Mouse (Mus musculus) intestine, embryonic 15.5 days (tissue): ENCODE results near the gene Krt27. TPM values are rescaled to one million over a fixed set of nuclear protein-coding genes. Genes with fewer than 3 reads are reported as not detected.

ENCODE experiments used
- ATAC-seq: fragments of 200-750 bp; cut with Nextera tagmentation; 2 replicates; pipeline ENCODE4 v1.8.0; 2017; ENCODE audit warnings: moderate TSS enrichment, moderate library complexity
- H3K27ac ChIP-seq: fragments of 300-500 bp; sonication (generic); 2 replicates; pipeline ENCODE4 v1.5.1; 2015; ENCODE audit warnings: mild to moderate bottlenecking, inconsistent platforms
- H3K27me3 ChIP-seq: fragments of 300-500 bp; sonication (generic); replicated peaks from 2 replicates; pipeline ENCODE4 v1.6.1; 2015; ENCODE audit warnings: inconsistent platforms
- H3K36me3 ChIP-seq: fragments of 300-500 bp; sonication (generic); 2 replicates; pipeline ENCODE4 v1.6.1; 2015; ENCODE audit warnings: inconsistent platforms
- H3K4me1 ChIP-seq: fragments of 300-500 bp; sonication (generic); replicated peaks from 2 replicates; pipeline ENCODE4 v1.6.1; 2015; ENCODE audit warnings: inconsistent platforms
- H3K4me2 ChIP-seq: fragments of 300-500 bp; sonication (generic); replicated peaks from 2 replicates; pipeline ENCODE4 v1.6.1; 2015; ENCODE audit warnings: mild to moderate bottlenecking, inconsistent platforms
- H3K4me3 ChIP-seq: fragments of 300-500 bp; sonication (generic); replicated peaks from 2 replicates; pipeline ENCODE4 v1.5.1; 2015; ENCODE audit warnings: inconsistent platforms
- H3K9ac ChIP-seq: fragments of 300-500 bp; sonication (generic); 2 replicates; pipeline ENCODE4 v1.6.1; 2015; ENCODE audit warnings: inconsistent platforms
- H3K9me3 ChIP-seq: fragments of 300-500 bp; sonication (generic); 2 replicates; pipeline ENCODE4 v1.6.1; 2016; ENCODE audit warnings: inconsistent platforms
- WGBS: fragments of 180-500 bp; shearing (Covaris S2); methylation state at CpG from one replicate; pipeline ENCODE4 v1.1.7; 2015; 5-methylcytosine and 5-hydroxymethylcytosine counted together
- polyA plus RNA-seq: library from polyadenylated mRNA; unstranded; fragments of >200 nt; fragmentation: Nextera tagmentation; extraction: Ambion mirVana; gene quantifications from 2 replicates; pipeline ENCODE4 v1.2.1, GENCODE M21; 2015

Krt27 gene
- polyA plus RNA-seq, result not detected in 2 replicates

DNA sequence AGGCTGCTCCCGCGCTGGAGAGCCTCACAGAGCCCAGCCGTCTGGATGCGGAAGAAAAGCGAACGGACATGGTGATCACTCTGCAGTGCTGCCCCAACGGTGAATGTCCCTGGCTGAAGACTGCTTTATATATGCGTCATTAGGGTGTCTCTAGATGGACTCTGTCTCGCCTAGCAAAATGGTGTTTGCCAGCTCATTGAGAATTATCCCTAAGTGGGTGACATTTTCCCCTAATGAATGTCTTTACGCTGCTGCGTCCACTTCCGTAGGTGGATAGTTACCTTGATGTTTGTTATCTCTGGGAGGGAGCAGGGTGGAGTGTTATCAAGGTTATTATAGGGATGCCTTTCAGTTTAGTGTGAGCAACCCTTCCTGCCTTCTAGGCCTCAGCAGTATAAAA is at the start of gene Krt27:
Gene Krt27 (minus strand): TSS at position 101 of the 400 bp plus-strand sequence.
- Histone ChIP-seq H3K36me3 (no peaks in the 10 kb centered on the region), H3K4me1 (no peaks in the 10 kb centered on the region), H3K4me3 (no peak within 1 kb of the TSS), H3K9me3 (no peaks in the 10 kb centered on the region), H3K27ac (no peak within 1 kb of the TSS), H3K9ac (no peak within 1 kb of the TSS), H3K27me3 (no peaks in the 10 kb centered on the region), H3K4me2 (no peak within 1 kb of the TSS)
- ATAC-seq, result no peak
- WGBS, result 74% methylated on average over 12 of the region's 12 CpGs

DNA sequence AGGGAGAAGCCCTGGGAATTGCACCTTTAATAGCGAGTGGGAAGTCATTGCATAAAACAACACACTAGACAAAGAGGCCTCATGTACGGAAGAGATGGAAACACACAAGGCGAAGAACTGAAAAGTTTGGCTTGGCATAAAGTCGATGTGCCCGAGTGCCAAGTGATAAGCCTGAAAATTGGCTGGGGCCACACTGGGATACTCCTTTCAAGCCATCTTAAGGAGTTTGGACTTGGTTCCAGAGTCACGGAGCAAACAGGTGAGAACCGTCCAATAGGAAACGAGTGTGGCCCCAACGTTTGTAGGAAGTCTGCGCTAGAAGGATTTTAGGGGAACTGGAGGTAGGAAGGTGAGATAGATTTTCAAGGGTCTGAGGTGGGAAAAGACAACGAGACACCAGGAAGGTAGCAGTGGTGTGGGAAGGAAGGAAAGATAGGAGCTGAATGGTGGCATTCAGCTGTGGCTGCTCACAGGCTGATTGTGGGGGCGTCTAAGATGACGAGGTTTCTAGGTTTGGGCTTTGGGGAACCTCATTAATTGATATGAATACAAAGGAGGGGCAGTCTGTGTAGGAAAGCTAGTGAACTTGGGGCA is 49.1 kb upstream of the Krt27 start:
- Histone ChIP-seq H3K9ac (no peak overlapping the region), H3K27me3 (no peaks in the 10 kb centered on the region; the same call in 1 of the 2 replicates), H3K4me1 (no peaks in the 10 kb centered on the region), H3K4me2 (no peak overlapping the region), H3K36me3 (no peaks in the 10 kb centered on the region), H3K27ac (no peak overlapping the region), H3K4me3 (no peak overlapping the region), H3K9me3 (no peaks in the 10 kb centered on the region)
- WGBS, result 83% methylated on average over 13 of the region's 13 CpGs
- no peak for ATAC-seq

- Histone ChIP-seq H3K36me3 (no peaks in the 10 kb centered on the region), H3K9me3 (no peaks in the 10 kb centered on the region), H3K4me3 (no peak overlapping the region), H3K9ac (no peak overlapping the region), H3K4me1 (no peaks in the 10 kb centered on the region), H3K27me3 (no peaks in the 10 kb centered on the region; the same call in 1 of the 2 replicates), H3K27ac (no peak overlapping the region), H3K4me2 (no peak overlapping the region)
- no peak for ATAC-seq
- 59% methylated on average over 8 of the region's 8 CpGs for WGBS
Measured at GRCm38 (mm10) chr11:99398832-99399231, 47.9 kb upstream of the Krt27 start.

DNA sequence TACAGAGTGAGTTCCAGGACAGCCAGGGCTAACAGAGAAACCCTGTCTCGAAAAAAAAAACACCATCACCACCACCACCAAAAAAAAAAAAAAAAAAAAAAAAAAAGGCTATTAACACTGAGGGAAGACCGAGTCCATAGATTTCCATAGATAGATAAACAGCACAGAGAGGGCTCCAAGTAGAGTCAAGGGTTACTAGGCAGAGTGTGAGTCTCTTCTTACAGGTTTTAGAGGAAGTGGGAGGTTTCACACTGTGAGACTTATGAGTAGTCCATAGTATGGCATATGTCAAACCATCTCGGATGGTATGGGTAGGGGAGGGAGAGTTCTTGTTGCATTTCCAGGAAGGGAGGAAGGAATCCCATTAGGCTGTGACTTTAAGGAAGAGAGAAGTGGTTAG is 47.2 kb upstream of the Krt27 start:
- no peak overlapping the region for H3K9ac ChIP-seq
- H3K36me3 ChIP-seq, result no peaks in the 10 kb centered on the region
- H3K4me3 ChIP-seq, result no peak overlapping the region
- no peak for ATAC-seq
- H3K4me1 ChIP-seq, result no peaks in the 10 kb centered on the region
- 74% methylated on average over 3 of the region's 3 CpGs for WGBS
- H3K9me3 ChIP-seq, result no peaks in the 10 kb centered on the region
- no peaks in the 10 kb centered on the region; the same call in 1 of the 2 replicates for H3K27me3 ChIP-seq
- no peak overlapping the region for H3K4me2 ChIP-seq
- no peak overlapping the region for H3K27ac ChIP-seq

GRCm38 (mm10) chr11:99396661-99397060 is 45.8 kb upstream of the Krt27 start:
- Histone ChIP-seq H3K4me3 (no peak overlapping the region), H3K27me3 (no peaks in the 10 kb centered on the region; the same call in 1 of the 2 replicates), H3K36me3 (no peaks in the 10 kb centered on the region), H3K9ac (no peak overlapping the region), H3K4me1 (no peaks in the 10 kb centered on the region), H3K27ac (no peak overlapping the region), H3K9me3 (no peaks in the 10 kb centered on the region), H3K4me2 (no peak overlapping the region)
- 75% methylated on average over 2 of the region's 2 CpGs for WGBS
- ATAC-seq, result no peak

DNA sequence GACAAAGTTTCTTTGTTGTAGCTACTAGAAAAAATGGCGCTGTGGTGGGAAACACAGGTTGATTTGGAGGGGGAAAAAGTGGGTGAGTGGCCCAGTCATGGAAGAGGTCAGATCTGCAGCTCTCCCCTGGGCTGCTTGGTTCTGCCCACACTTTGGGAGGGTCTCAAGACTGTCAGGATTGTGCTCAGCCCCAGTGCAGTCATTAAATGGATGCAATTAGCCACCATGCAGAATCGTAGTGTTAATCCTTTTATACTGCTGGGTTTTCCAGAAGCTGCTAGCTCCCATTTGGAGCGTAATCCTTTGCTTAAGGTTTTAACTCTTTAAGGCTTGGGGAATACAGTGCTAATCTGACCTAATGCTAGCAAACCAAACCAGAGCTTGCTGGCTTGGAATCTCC is 45.1 kb upstream of the Krt27 start:
- no peak for ATAC-seq
- Histone ChIP-seq H3K4me1 (no peaks in the 10 kb centered on the region), H3K4me3 (no peak overlapping the region), H3K9me3 (no peaks in the 10 kb centered on the region), H3K36me3 (no peaks in the 10 kb centered on the region), H3K4me2 (no peak overlapping the region), H3K9ac (no peak overlapping the region), H3K27ac (no peak overlapping the region), H3K27me3 (no peaks in the 10 kb centered on the region; the same call in 1 of the 2 replicates)
- WGBS, result 45% methylated on average over 3 of the region's 3 CpGs

DNA sequence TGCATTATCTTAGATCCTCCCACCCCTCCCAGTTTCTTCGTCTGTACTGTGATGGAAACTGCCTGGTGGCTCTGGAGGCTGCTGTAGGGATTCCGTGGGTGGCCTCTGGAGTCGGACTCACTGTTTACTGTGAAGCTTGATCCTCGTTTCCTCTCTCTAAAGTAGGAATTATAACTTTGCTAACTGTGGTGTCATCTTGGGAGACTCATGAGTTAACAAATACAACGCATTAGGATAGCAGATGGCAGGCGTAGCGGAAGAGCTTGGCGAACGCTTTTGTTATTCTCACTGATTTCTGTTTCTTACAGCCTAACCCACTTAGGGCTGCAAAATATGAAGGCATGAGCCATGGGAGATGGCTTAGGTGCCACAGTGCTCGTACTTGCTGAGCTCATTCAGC is 41.6 kb upstream of the Krt27 start:
- Histone ChIP-seq H3K9ac (no peak overlapping the region), H3K36me3 (no peaks in the 10 kb centered on the region), H3K4me3 (no peak overlapping the region), H3K4me1 (no peaks in the 10 kb centered on the region), H3K4me2 (peak overlapping the region; percentile 32; the same call in 1 of the 2 replicates), H3K27ac (peak overlapping the region; percentile 46; the same call in 1 of the 2 replicates), H3K27me3 (no peaks in the 10 kb centered on the region), H3K9me3 (no peaks in the 10 kb centered on the region)
- no peak for ATAC-seq
- 58% methylated on average over 10 of the region's 10 CpGs for WGBS

DNA sequence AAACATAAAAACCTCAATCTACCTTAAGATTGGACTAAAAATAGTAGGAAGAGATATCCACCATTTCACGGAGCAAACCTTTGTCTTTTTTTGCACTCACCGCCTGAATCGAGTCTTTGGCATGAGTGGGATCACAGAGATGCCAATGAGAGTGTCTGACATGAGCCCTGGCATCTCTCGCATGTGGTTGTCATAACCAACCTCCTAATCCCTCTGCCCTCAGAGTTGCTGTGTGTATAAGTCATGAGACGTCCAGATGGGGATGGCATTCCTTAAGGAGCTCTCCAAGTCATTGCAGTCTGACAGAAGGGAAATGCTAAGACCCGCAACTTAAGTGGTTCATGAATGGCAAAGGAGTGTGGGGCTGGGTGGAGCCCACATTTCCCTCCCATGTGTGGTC is 40.5 kb upstream of the Krt27 start:
- H3K36me3 ChIP-seq, result no peaks in the 10 kb centered on the region
- H3K4me3 ChIP-seq, result no peak overlapping the region
- H3K9me3 ChIP-seq, result no peaks in the 10 kb centered on the region
- no peak overlapping the region for H3K4me2 ChIP-seq
- ATAC-seq, result no peak
- 0 out of 2 replicates have a peak, but pooled peaks cover 4% of the 10 kb centered on the region for H3K4me1 ChIP-seq
- H3K27me3 ChIP-seq, result no peaks in the 10 kb centered on the region
- 84% methylated on average over 6 of the region's 6 CpGs for WGBS
- no peak overlapping the region for H3K27ac ChIP-seq
- H3K9ac ChIP-seq, result no peak overlapping the region

- Histone ChIP-seq H3K9ac (no peak overlapping the region), H3K9me3 (no peaks in the 10 kb centered on the region), H3K4me3 (no peak overlapping the region), H3K4me1 (0 out of 2 replicates have a peak, but pooled peaks cover 4% of the 10 kb centered on the region), H3K27ac (no peak overlapping the region), H3K4me2 (no peak overlapping the region), H3K27me3 (no peaks in the 10 kb centered on the region), H3K36me3 (no peaks in the 10 kb centered on the region)
- 70% methylated on average over 7 of the region's 7 CpGs for WGBS
- no peak for ATAC-seq
Measured at GRCm38 (mm10) chr11:99390866-99391265, 40.0 kb upstream of the Krt27 start.

DNA sequence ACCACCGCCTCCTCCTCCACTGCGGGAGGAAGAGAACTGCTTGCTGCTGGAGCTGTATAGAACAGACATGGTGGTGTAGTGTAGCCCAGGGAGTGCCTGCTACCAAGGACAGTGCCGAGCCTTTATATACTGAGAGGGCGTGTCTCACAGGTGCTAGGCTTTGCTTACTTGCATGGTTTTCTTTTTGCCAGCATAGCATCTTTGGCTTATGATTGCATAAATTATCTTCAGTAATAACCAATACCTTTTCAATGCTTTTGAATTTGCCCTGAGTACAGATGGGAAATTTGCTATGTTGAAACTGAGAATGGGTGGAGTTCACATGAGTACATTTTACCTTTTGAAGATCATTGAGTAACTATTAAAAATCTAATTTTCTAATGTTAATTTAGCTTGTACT is 38.4 kb upstream of the Krt27 start, which contains the start of gene Krt10:
Gene Krt10 (minus strand): TSS at position 101 of the 400 bp plus-strand sequence.
- H3K27ac ChIP-seq, result no peak within 1 kb of the TSS
- no peak within 1 kb of the TSS for H3K9ac ChIP-seq
- no peaks in the 10 kb centered on the region for H3K27me3 ChIP-seq
- 0 out of 2 replicates have a peak, but pooled peaks cover 4% of the 10 kb centered on the region for H3K4me1 ChIP-seq
- H3K36me3 ChIP-seq, result no peaks in the 10 kb centered on the region
- H3K4me3 ChIP-seq, result no peak within 1 kb of the TSS
- H3K9me3 ChIP-seq, result no peaks in the 10 kb centered on the region
- 76% methylated on average over 4 of the region's 4 CpGs for WGBS
- no peak for ATAC-seq
- no peak within 1 kb of the TSS for H3K4me2 ChIP-seq

- Histone ChIP-seq H3K36me3 (no peaks in the 10 kb centered on the region), H3K4me1 (0 out of 2 replicates have a peak, but pooled peaks cover 4% of the 10 kb centered on the region), H3K27ac (no peak overlapping the region), H3K9me3 (no peaks in the 10 kb centered on the region), H3K9ac (no peak overlapping the region), H3K4me2 (no peak overlapping the region), H3K27me3 (no peaks in the 10 kb centered on the region), H3K4me3 (no peak overlapping the region)
- 87% methylated on average over 18 of the region's 18 CpGs for WGBS
- no peak for ATAC-seq
Measured at GRCm38 (mm10) chr11:99388661-99389060, 37.8 kb upstream of the Krt27 start.

- H3K9ac ChIP-seq, result peak overlapping the region; percentile 44
- no peaks in the 10 kb centered on the region for H3K9me3 ChIP-seq
- H3K36me3 ChIP-seq, result no peaks in the 10 kb centered on the region
- H3K4me3 ChIP-seq, result peak overlapping the region; percentile 57
- H3K27me3 ChIP-seq, result no peaks in the 10 kb centered on the region
- under 1% methylated on average over 71 of the region's 71 CpGs for WGBS
- peak overlapping the region; percentile 64 for H3K4me2 ChIP-seq
- peak; percentile 95 for ATAC-seq
- 0 out of 2 replicates have a peak, but pooled peaks cover 4% of the 10 kb centered on the region for H3K4me1 ChIP-seq
- H3K27ac ChIP-seq, result peak overlapping the region; percentile 99
Measured at GRCm38 (mm10) chr11:99385813-99386721, 35.2 kb upstream of the Krt27 start.
